Mouse (Mus musculus) hindbrain, postnatal 0 days (tissue): ENCODE results near the gene Safb2. TPM values are rescaled to one million over a fixed set of nuclear protein-coding genes. Genes with fewer than 3 reads are reported as not detected.
A peak's percentile ranks its signal among the peaks of the same experiment; 100 is the strongest.
"Not testable (repeated sequence)": the region's sequence is repeated elsewhere in the genome, so short reads cannot be mapped to it uniquely, and the experiment has no call there.

Source experiments
- ATAC-seq: fragments of 200-750 bp; cut with Nextera tagmentation; 2 replicates; pipeline ENCODE4 v1.8.0; 2017; ENCODE audit warnings: mild to moderate bottlenecking, moderate TSS enrichment, moderate library complexity
- DNase-seq: peaks from one replicate; pipeline ENCODE4 v3.0.0-alpha.2; 2015; ENCODE audit warnings: low spot score
- H3K27ac ChIP-seq: fragments of 300-500 bp; sonication (generic); 2 replicates; pipeline ENCODE4 v1.5.1; 2014; ENCODE audit warnings: mild to moderate bottlenecking
- H3K27me3 ChIP-seq: fragments of 300-500 bp; sonication (generic); 2 replicates; pipeline ENCODE4 v1.6.1; 2014; ENCODE audit warnings: low read length, mixed read lengths; ENCODE audit not compliant: insufficient read depth
- H3K36me3 ChIP-seq: fragments of 300-500 bp; sonication (generic); 2 replicates; pipeline ENCODE4 v1.6.1; 2014; ENCODE audit warnings: low read length, mixed read lengths; ENCODE audit not compliant: insufficient read depth
- H3K4me1 ChIP-seq: fragments of 300-500 bp; sonication (generic); 2 replicates; pipeline ENCODE4 v1.6.1; 2014; ENCODE audit warnings: antibody characterized with exemption, low read length, mixed read lengths; ENCODE audit not compliant: insufficient read depth
- H3K4me2 ChIP-seq: fragments of 300-500 bp; sonication (generic); 2 replicates; pipeline ENCODE4 v1.6.1; 2014; ENCODE audit warnings: low read depth, mild to moderate bottlenecking, low read length, moderate library complexity, mixed read lengths
- H3K4me3 ChIP-seq: fragments of 300-500 bp; sonication (generic); 2 replicates; pipeline ENCODE4 v1.5.1; 2014; ENCODE audit warnings: low read length
- H3K9ac ChIP-seq: fragments of 300-500 bp; sonication (generic); replicated peaks from 2 replicates; pipeline ENCODE4 v1.6.1; 2014; ENCODE audit warnings: mild to moderate bottlenecking, low read length, moderate library complexity, mixed read lengths
- H3K9me3 ChIP-seq: fragments of 300-500 bp; sonication (generic); 2 replicates; pipeline ENCODE4 v1.6.1; 2016; ENCODE audit warnings: low read length, mixed read lengths
- CTCF ChIP-seq: IDR thresholded peaks from 2 replicates; pipeline ENCODE4 v1.5.1; 2016; ENCODE audit warnings: antibody characterized with exemption, control low read depth, low read depth
- WGBS: fragments of 180-500 bp; shearing (Covaris S2); extraction: QIAGEN DNeasy Blood & Tissue Kit; methylation state at CpG from one replicate; pipeline ENCODE4 v1.1.7; 2014; 5-methylcytosine and 5-hydroxymethylcytosine counted together
- polyA plus RNA-seq: library from polyadenylated mRNA; unstranded; fragments of >200 nt; fragmentation: Nextera tagmentation; extraction: Ambion mirVana; gene quantifications from 2 replicates; pipeline ENCODE4 v1.2.1, GENCODE M21; 2015
- total RNA-seq: library from RNA; depleted of rRNA; stranded (reverse); fragments of >200 nt; gene quantifications from 2 replicates; pipeline ENCODE4 v1.2.3, GENCODE M21; 2014

The Safb2 gene
- total and polyA plus RNA-seq, 2 experiments from 2014 or later, result 45.2 to 48.4 TPM

DNA sequence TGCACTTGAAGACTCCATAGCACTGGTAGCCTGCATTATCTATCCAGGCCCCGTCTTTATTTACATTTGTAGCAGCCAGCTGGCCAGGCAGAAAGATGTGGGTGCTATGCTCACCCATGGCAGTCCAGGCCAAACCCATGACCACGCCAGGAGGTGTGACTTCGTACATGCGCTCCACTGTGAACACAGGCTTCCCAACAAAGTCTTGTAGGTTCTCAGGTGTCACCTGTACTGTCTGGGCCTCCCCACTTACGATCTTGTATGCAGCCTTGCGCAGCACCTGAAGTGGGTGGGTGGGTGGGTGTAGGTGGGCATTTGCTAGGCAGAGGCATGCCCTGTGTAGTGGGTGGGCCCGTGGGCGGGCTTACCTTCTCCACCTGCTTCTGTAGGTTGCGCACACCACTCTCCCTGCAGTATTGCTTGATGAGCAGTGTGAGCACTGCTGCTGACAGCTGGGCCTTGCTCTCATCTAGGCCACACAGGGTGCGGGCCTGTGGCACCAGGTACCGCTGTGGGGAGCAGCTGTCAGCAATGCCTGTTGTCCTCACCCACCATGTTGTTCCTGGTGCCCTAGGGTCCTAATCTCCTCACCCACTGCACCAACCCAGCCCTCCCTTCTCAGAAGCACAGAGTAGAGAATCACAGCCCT, 30.9 kb upstream of the Safb2 start:
- Histone ChIP-seq H3K27me3 (no peaks in the 10 kb centered on the region), H3K9me3 (no peaks in the 10 kb centered on the region), H3K4me2 (no peak overlapping the region), H3K36me3 (peaks cover 47% of the 10 kb centered on the region), H3K9ac (peak overlapping the region; percentile 71; the same call in 1 of the 2 replicates), H3K4me1 (no peaks in the 10 kb centered on the region), H3K27ac (no peak overlapping the region), H3K4me3 (no peak overlapping the region)
- TF ChIP-seq CTCF, result no peak
- ATAC-seq (no peak), DNase-seq (no peak)
- 86% methylated on average over 11 of the region's 11 CpGs for WGBS

DNA sequence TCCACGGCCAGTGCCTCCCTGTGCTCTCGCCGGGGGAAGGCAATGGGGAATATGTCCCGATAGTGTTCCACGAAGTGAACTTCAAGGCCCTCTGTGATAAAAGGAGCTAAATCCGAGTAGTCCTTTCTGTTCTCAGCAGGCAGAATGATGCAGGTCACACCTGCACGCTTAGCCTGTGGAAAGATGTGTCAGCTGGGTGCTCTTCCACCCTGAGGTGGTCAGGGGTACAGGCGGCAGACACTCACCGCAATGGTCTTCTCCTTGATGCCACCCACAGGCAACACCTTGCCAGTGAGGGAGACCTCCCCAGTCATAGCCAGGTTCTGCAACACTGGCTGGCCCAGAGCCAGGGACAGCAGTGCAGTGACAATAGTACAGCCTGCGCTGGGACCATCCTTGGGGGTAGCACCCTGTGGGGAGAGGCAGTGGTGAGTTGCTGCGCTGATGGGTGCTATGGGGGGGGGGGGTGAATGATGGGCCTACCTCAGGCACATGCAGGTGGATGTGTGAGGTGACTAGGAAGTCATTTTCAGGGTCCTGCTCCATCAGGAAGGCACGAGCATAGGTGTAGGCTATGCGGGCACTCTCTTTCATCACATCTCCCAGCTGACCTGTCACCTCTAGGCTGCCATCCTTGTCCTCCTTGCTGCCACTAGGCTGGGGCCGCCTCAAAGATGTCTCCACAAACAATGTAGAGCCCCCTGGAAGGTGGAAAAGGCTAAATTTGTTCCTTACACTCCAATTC, 30.2 kb upstream of the Safb2 start:
- Histone ChIP-seq H3K9me3 (no peaks in the 10 kb centered on the region), H3K4me2 (peak overlapping the region; percentile 77), H3K4me3 (peak overlapping the region; percentile 65), H3K4me1 (no peaks in the 10 kb centered on the region), H3K9ac (peak overlapping the region; percentile 71), H3K36me3 (peaks cover 40% of the 10 kb centered on the region), H3K27me3 (no peaks in the 10 kb centered on the region), H3K27ac (peak overlapping the region; percentile 97; the same call in 1 of the 2 replicates)
- WGBS, result 28% methylated on average over 14 of the region's 14 CpGs
- no peak for ATAC-seq
- TF ChIP-seq CTCF, result no peak
- DNase-seq, result peak; percentile 22

GRCm38 (mm10) chr17:56613893-56614292, 29.5 kb upstream of the Safb2 start:
- DNase-seq, H3K27me3 ChIP-seq, H3K4me1 ChIP-seq, ATAC-seq, H3K9me3 ChIP-seq: not testable (repeated sequence)
- under 1% methylated on average over 24 of the region's 26 CpGs for WGBS
- peaks cover 34% of the 10 kb centered on the region for H3K36me3 ChIP-seq
- peak overlapping the region; percentile 65 for H3K4me3 ChIP-seq
- H3K4me2 ChIP-seq, result peak overlapping the region; percentile 77
- peak overlapping the region; percentile 71 for H3K9ac ChIP-seq
- peak overlapping the region; percentile 97 for H3K27ac ChIP-seq

DNA sequence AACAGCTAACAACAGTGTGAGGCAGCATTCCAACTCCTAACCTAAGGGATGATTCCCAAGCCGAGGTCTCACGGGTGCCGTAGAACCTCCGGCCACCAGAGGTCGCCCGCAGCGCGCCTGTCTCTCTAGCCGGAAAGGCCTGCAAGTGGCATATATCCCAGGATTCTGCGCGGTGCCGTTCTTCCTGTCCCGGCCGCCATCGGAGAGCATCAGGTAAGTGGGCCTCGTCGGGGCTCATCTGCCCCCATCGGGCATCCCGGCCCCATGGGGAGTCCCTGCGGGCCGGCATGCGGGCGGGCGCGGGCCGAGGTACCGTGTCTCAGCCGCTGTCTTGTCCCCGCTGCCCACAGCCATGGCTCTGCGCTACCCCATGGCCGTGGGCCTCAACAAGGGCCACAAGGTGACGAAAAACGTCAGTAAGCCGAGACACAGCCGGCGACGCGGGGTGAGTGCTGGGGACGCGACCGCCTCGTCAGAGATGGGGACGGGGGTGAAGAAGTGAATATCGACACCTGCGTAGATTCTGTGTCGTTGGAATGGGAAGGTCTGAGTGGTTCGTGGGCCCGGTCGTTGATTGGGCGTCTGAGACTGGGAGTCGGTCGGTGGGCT, 29.0 kb upstream of the Safb2 start, which contains the start of gene Rpl36:
Rpl36 (plus strand) TSS at position 181 of the 609 bp plus-strand sequence.
- Histone ChIP-seq H3K27ac (peak within 1 kb of the TSS; percentile 97), H3K36me3 (peaks cover 28% of the 10 kb centered on the region), H3K9me3 (no peaks in the 10 kb centered on the region), H3K4me1 (peaks cover 7% of the 10 kb centered on the region; the same call in 1 of the 2 replicates), H3K4me3 (peak within 1 kb of the TSS; percentile 65), H3K4me2 (peak within 1 kb of the TSS; percentile 77), H3K9ac (peak within 1 kb of the TSS; percentile 71), H3K27me3 (no peaks in the 10 kb centered on the region)
- ATAC-seq (peak; percentile 71), DNase-seq (peak; percentile 96)
- WGBS, result 1% methylated on average over 52 of the region's 52 CpGs
- TF ChIP-seq CTCF, result peak; percentile 95

DNA sequence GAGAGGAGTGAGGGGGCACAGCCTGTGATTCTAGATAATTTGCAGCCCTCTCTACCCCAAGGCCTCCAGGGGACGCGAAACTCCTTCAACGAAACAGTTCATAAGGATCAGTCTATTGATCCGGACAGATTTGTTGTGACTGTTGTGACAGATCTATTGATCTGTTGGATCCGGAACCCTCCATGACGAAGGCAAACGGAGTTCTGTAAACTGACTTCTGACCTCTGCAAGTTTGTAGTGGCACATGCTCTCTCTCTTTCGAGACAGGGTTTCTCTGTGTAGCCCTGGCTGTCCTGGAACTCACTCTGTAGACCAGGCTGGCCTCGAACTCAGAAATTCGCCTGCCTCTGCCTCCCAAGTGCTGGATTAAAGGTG, 28.2 kb upstream of the Safb2 start:
- H3K9me3 ChIP-seq, H3K4me2 ChIP-seq, ATAC-seq, H3K9ac ChIP-seq, H3K27ac ChIP-seq, H3K4me1 ChIP-seq, DNase-seq, H3K27me3 ChIP-seq, H3K4me3 ChIP-seq: not testable (repeated sequence)
- H3K36me3 ChIP-seq, result peaks cover 21% of the 10 kb centered on the region
- WGBS, result 80% methylated on average over 10 of the region's 10 CpGs

GRCm38 (mm10) chr17:56611861-56612564, 27.6 kb upstream of the Safb2 start:
- no peak overlapping the region for H3K9ac ChIP-seq
- H3K4me1 ChIP-seq, result peaks cover 8% of the 10 kb centered on the region; the same call in 1 of the 2 replicates
- 16% methylated on average over 14 of the region's 14 CpGs for WGBS

More at GRCm38 (mm10) chr17:56611861-56612564, 27.6 kb upstream of the Safb2 start:
- Histone ChIP-seq H3K36me3 (peaks cover 20% of the 10 kb centered on the region), H3K9me3 (no peaks in the 10 kb centered on the region), H3K4me3 (no peak overlapping the region), H3K27ac (no peak overlapping the region), H3K4me2 (no peak overlapping the region), H3K27me3 (no peaks in the 10 kb centered on the region)
- ATAC-seq (no peak), DNase-seq (no peak)
- no peak for TF ChIP-seq CTCF
